Mouse (Mus musculus): ENCODE results near the gene Pim3.

The Pim3 gene

GRCm38 (mm10) chr15:88857361-88857760 is 4.6 kb upstream of the Pim3 start:
- no peak for DNase-seq (ENCODE audit: low spot score in 2 of 2)

GRCm38 (mm10) chr15:88858141-88858541 is 3.8 kb upstream of the Pim3 start:
- no peak for DNase-seq (ENCODE audit: low spot score in 2 of 2)

- no peak for DNase-seq (ENCODE audit: low spot score in 2 of 2)
Measured at GRCm38 (mm10) chr15:88858707-88859106, 3.3 kb upstream of the Pim3 start.

DNA sequence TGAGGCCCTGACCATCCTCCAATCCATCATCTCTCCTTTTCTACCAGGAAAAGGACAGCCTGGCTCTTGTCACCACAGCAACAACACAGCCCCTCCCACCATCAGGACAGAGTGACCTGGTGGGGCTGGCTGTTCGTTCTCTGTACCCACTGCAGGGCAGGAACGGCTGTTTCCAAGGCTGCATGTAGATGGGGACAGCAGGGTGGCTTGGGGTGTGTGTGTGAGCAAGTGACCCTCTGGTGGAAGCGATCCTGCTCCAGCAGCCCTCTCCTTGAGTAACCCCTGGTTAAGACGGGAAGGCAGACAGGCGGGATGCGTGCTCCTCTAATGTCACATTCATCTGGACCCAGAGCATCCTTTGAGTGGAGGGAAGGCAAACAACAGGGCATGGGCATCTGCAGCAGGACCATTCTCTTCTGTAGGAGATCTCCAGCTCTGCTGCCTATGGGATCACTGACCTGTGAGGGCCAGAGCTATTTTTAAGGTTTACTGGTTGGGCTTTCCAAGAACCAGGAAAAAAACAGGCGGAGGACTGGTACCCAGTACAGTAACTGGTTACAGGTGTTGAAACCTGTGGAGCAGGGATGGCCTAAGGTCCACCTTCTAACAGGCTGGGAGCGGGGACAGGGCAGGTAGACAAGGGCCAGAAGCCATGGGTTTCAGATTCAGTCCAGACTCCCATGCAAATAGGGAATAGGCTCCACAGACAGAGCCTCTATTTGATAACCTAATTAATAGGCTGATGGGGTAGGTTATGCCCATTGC is 2.6 kb upstream of the Pim3 start:
- DNase-seq (ENCODE audit: low spot score in 2 of 2) = no peak

DNA sequence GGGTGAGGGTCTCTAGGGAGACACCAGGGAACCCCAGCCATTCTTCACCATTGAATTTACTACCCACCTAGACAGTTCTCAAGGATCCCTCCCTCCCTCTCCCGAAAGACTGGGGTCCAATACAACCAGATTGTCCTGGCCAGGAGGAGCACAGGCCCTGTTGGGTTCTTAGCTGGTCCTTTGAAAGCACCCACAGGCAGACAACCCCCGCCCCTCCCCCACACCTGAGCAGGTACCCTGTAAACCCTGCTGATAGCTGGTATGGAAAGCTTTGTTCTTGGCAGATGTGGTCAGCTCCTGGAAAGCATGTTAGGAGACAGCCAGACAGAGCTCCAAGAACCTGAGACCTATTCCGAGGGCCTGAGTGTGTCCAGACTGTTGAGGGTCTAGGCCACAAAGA is 1.2 kb upstream of the Pim3 start:
- DNase-seq (ENCODE audit: low spot score in 2 of 2) = no peak

GRCm38 (mm10) chr15:88862881-88863694 is 1.1 kb downstream of the Pim3 start:
- peak in 1 of 2 experiments; percentile 57 for DNase-seq (ENCODE audit: low spot score in 2 of 2)

GRCm38 (mm10) chr15:88863695-88864231 is 1.8 kb downstream of the Pim3 start:
- peak; percentile 89 to 90 for DNase-seq (ENCODE audit: low spot score in 2 of 2)

- peak in 1 of 2 experiments; percentile 41 for DNase-seq (ENCODE audit: low spot score in 2 of 2)
Measured at GRCm38 (mm10) chr15:88864270-88865030, 2.5 kb downstream of the Pim3 start.

GRCm38 (mm10) chr15:88865061-88865460 is 3.1 kb downstream of the Pim3 start:
- no peak for DNase-seq (ENCODE audit: low spot score in 2 of 2)

- DNase-seq (ENCODE audit: low spot score in 2 of 2) = no peak
Measured at GRCm38 (mm10) chr15:88865888-88866695, 4.1 kb downstream of the Pim3 start.

DNA sequence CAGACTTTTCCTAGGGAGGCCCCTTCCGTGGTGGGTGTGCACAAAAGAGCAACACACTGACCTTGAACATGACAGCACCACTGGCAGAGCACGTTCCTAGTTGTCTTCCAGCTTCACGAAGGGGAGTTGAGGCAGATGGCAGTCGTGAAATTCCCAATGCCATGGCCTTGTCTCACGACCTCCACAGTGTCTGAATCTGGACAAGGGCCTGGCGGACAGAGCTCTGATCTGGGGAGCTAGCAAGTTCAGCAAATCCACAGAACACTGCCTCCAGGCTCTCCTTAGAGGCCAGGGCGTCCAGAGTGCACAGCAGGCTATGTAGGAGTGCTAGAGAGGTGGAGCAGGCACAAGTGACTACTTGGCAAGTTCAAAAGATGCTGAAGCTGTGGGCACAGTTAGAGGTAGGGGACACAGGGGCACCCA is 5.0 kb downstream of the Pim3 start:
- no peak for DNase-seq (ENCODE audit: low spot score in 2 of 2)

DNA sequence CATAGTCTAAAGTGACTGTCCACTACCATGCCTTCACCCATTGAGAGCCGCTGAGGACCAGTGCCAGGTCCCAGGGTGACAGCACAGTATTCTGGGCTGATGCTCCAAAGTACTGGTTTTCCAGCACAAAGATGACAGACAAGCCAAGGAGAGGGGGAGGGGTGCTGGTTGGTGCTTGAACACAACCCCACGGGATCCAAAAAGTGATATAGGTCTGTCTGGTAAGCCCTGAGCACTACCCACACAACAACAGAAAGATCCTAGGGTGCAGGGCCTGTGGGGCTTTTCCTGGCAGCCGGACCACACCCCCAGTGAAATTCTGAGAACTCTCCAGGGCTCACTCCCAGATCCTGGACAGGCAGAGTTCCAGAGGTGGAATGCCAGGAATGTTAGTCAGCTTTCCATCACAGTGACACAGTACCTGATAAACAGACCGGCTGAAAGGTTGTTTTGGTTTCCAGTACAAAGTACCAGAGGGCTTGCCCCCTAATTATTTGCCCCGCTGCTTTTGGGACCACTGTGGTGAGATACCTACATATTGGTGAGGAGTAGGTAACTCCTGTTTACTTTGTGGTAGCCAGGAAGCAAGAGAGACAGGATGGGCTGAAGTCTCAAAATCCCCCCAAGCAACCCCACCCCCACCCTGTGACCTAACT is 5.5 kb downstream of the Pim3 start:
- no peak for DNase-seq (ENCODE audit: low spot score in 2 of 2)

DNA sequence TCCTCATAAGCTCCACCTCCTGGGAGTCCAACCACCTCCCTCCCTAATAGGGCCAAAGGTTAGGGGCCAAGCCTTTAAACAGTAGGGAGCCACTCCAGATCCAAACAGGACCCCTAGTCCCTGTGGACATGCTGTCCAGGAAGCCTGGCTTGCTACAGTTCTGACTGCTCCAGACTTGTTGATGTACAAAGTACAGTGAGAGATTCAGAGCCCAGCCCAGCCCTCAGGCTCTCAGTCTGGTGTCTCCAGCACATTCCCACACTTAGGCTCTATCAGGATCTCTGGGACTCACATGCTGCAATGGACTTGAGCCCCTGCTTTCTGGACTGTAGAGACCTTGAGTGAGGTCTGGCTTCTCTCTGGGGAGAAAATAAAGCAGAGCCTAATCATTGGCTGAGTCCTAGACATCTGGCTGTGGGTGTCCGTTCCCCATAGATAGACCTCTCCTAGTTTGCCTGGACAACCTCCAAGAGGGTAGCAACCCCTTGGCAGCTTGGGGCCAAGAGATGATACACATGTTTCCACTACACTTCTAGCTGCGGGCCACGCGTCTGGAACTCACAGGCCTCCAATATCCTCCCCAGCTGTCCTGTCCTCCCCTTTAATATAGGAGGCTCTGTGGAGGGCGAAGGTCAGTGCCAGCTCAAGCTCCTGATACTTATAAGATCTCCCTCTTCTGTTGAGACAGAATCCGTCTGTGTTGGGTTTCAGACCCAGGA is 6.2 kb downstream of the Pim3 start:
- no peak for DNase-seq (ENCODE audit: low spot score in 2 of 2)

DNA sequence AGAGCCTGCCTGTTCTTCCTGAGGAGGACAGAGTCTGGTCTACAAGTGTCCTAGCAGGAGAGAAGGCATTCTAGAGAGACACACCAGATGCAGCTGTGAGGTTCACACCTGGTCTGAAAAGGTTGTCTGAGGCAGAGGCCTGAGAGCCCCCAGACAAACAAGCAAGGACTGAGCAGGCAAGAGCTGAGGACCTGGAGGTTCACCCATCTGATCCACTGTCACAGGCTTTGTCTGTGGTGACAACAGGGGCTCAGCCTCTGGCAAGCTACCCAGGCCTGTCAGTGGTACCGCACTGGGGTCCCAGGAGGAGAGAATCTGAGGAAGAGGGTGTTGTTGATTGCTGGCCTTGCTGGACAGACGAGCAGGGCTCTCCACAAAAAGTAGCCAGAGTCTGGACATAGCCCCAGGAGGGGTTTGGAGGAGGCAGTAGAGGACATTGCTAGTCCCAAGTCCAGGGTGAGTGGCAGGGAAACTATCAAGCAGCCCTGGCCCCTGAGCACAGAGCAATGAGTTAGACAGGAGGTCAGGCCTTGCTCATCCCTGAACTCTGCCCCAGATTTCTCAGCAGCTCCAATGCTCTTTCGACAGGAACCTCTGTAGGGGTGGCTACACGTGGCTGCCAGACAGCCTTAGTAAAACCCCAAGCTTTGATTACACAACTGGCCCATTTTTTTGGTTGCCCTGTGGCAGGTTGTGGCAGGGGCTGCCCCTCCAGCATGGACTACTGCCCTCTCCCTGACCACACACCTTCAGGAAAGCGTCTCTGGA is 8.6 kb downstream of the Pim3 start:
- no peak for DNase-seq (ENCODE audit: low spot score in 2 of 2)

DNA sequence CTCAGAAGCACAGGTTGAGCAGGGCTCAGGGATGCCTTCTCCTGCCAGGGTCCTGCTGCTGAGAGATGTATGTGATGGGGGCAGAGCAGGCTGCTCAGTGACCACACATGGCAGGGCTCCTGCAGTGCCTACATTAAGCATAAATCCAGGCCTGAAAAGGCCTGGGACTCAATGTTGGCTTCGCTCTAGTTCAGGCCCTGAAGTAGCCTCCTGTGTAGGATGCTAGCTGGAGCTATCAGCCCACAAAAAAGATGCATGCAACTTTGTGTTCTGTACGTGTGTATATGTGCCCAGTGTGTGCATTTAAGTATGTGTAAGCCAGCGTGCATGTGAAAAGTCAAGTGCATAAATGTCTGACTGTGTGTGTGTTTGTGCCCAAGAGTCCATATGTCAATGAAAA is 12.1 kb downstream of the Pim3 start:
- no peak for DNase-seq (ENCODE audit: low spot score in 2 of 2)

GRCm38 (mm10) chr15:88874477-88874876 is 12.5 kb downstream of the Pim3 start:
- DNase-seq (ENCODE audit: low spot score in 2 of 2) = no peak

DNA sequence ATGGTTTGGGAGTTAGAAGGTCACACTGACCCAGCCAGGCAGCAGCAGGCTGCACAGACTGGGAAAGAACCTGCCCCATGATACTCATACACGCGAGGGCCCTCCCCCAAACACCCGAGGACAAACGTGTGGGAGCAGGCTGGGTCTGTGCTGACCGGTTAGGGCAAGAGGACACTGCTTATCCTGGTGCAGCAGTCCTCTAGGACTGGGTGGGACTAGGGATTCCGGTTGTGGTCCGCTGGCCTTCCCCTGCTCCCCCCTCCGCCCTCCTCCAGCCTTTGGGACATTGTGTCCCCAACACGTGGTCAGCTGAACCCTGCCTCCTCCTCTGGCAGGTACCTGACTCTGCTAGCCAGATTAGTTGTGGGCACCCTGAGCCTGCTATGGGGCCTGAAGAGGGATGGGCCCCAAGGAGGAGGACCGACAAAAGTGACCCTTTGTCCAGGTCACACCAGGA is 13.7 kb downstream of the Pim3 start:
- no peak for DNase-seq (ENCODE audit: low spot score in 2 of 2)

GRCm38 (mm10) chr15:88876155-88877020 is 14.4 kb downstream of the Pim3 start:
- DNase-seq (ENCODE audit: low spot score in 2 of 2) = peak in 1 of 2 experiments; percentile 70
